15 mouse cellular contexts compared by ENCODE assay signal in the genomic region with DNA sequence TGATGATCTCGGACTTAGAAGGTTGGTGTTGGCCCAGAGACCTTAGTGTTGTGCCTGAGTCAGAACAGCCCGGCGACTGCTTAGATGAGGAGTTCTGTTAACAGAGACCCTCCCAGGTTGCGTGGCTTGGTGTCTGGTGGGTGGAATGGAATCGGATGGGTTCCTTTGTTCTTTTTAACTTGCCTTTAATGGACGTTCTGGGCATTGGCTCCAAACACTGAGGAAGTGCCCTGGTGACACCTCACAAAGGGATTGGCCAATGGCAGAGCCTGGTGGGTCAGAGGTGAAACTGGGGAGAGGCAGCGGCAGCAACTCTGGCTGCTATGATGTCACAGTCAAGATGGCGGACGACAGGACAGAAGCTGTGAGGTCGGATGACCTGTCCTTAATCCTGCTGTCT.
DNase-seq lines count a peak whose midpoint lies in the region.
"Had no signal": no experiment of that assay in that cellular context is flagged by ENCODE, and none has a peak within 500 bp of the region (broad histone marks: within the 10 kb centered on the region; RNA-seq: fewer than 3 reads in every experiment).

No protein-coding gene starts in this region.

- intact Hi-C loops in left cerebral cortex, postnatal 10 days (cut with DNase I), result no loop called here

- DNase-seq in ES-CJ7 (ENCODE audit: low read depth, low spot score) (peak; percentile 55), R1 (ENCODE audit: low read depth, low spot score) (peak; percentile 62), ZHBTc4 (ENCODE audit: low read depth, low spot score) (peak; percentile 80)
- no peak for DNase-seq in left cerebral cortex, postnatal 10 days (ENCODE audit: extremely low spot score in 1 of 2, low spot score in 2 of 2)
- DNase-seq in layer of hippocampus, postnatal 10 days (ENCODE audit: low spot score in 2 of 2), result no peak
- DNase-seq: adrenal gland, adult 2 months; adrenal gland, postnatal 10 days; adrenal gland, postnatal 25 days; cerebellum, adult 11 months; cerebellum, adult 18-20 months; cerebellum, adult 8-10 months; cerebellum, adult 9-11 months; cerebellum, postnatal 14 days; cerebellum, postnatal 36 days; embryo, embryonic 11 days had no signal

Comparison
In these comparisons a context has a peak if more than half of its experiments do, and no peak if none do; other contexts are left out.
1. DNase-seq: peak in ES-CJ7 (single experiment), R1 (single experiment) and ZHBTc4 (single experiment); none in left cerebral cortex, postnatal 10 days (0 of 2) and layer of hippocampus, postnatal 10 days (0 of 2).